Mouse (Mus musculus) lung, adult 2 months (tissue): Measurements from ENCODE around the gene Gga3.

Experiments used
- CTCF ChIP-seq: fragments of 200-500 bp; IDR thresholded peaks from 2 replicates; pipeline ENCODE4 v1.5.1; 2011; ENCODE audit warnings: mild to moderate bottlenecking, low read length, control low read depth; ENCODE audit not compliant: insufficient read depth
- POLR2A ChIP-seq: fragments of 200-500 bp; IDR thresholded peaks from 2 replicates; pipeline ENCODE4 v1.6.1; 2011; ENCODE audit warnings: low read depth, mild to moderate bottlenecking, control low read depth, low read length, borderline replicate concordance; ENCODE audit errors: extremely low read depth

- TF ChIP-seq CTCF (no peak), POLR2A (no peak)
These were observed 5.5 kb downstream of the Gga3 start for GRCm38 (mm10) chr11:115598309-115598708.
